Mouse (Mus musculus) cerebral cortex, adult 2 months (tissue): Measurements from ENCODE around the gene Gm20854.

ENCODE experiments used
- WGBS: fragments of 180-500 bp; shearing (Covaris S2); methylation state at CpG from one replicate; pipeline ENCODE4 v1.1.7; 2018; 5-methylcytosine and 5-hydroxymethylcytosine counted together

Gene Gm20854

DNA sequence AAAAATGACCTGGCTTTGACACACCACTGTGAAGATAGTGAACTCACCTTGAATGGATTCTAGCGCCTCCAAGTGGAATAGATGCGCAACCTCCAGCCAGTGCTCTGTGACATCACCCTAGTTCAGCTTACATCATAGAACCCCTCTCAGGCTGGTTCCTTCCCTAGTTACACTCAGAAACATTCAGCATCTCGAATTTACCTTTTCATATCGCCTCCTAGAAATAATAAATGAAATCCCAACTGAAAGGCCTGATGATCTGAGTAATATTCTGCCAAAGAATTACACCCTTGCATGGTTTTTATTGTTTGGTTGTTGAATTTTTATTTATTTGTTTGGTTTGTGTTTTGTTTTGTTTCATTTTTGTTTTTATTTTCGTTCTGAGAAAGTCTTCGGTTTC lies at the start of gene Gm20854:
Gene Gm20854, minus strand, starts transcription at position 101 of the 400 bp plus-strand sequence.
- 92% methylated on average over 2 of the region's 6 CpGs for WGBS
